Mouse (Mus musculus) erythroblast, embryonic 14.5 days (primary cell): ENCODE results near the gene Jagn1. TPM values are rescaled to one million over a fixed set of nuclear protein-coding genes. Genes with fewer than 3 reads are reported as not detected.

ENCODE experiments used
- H3K27me3 ChIP-seq: 2 replicates; pipeline ENCODE4 v1.6.1; 2012; ENCODE audit warnings: inconsistent platforms; ENCODE audit not compliant: control insufficient read depth
- H3K36me3 ChIP-seq: 2 replicates; pipeline ENCODE4 v1.6.1; 2012; ENCODE audit warnings: mild to moderate bottlenecking, inconsistent platforms; ENCODE audit not compliant: control insufficient read depth
- H3K4me1 ChIP-seq: 2 replicates; pipeline ENCODE4 v1.6.1; 2012; ENCODE audit warnings: inconsistent platforms; ENCODE audit not compliant: control insufficient read depth
- H3K4me3 ChIP-seq: replicated peaks from 2 replicates; pipeline ENCODE3; 2012; ENCODE audit warnings: moderate library complexity, mild to moderate bottlenecking, inconsistent platforms
- H3K9me3 ChIP-seq: 2 replicates; pipeline ENCODE4 v1.6.1; 2012; ENCODE audit warnings: low read length, inconsistent platforms, mixed read lengths; ENCODE audit not compliant: control insufficient read depth
- GATA1 ChIP-seq: IDR thresholded peaks from 2 replicates; pipeline ENCODE4 v1.6.1; 2012; ENCODE audit warnings: low read length, inconsistent platforms, mixed read lengths
- TAL1 ChIP-seq: IDR thresholded peaks from 3 replicates; pipeline ENCODE4 v1.6.1; 2012; ENCODE audit warnings: low read length, inconsistent platforms, mixed read lengths
- polyA plus RNA-seq: library from polyadenylated mRNA; stranded (reverse); fragments of >175 nt; gene quantifications from 2 replicates; pipeline ENCODE4 v1.2.3, GENCODE M21; 2012

Jagn1 gene
- polyA plus RNA-seq, 1 experiment: 0.38 TPM

DNA sequence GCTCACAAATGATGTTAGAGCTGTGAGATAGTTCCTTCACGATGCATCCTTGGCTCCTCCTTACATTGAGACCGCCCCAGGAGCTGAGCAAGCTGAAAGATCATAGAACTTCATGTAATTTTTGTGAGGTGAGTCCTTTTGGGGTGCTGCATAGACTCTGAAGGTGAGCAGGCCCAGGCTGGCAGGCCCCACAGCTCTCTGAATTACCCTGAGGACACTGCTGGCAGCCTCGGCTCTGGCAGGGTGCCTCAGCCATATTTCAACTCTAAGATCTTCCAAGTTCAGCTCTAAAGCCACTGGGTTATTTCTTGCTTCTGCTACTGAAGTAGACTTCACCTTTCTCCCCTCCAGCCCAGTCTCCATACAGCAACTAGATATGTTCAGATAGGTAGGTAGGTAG is 1.7 kb upstream of the Jagn1 start:
- peaks cover 2% of the 10 kb centered on the region; the same call in 1 of the 2 replicates for H3K36me3 ChIP-seq
- H3K27me3 ChIP-seq: no peaks in the 10 kb centered on the region
- no peaks in the 10 kb centered on the region for H3K9me3 ChIP-seq
- peaks cover 19% of the 10 kb centered on the region for H3K4me1 ChIP-seq
- H3K4me3 ChIP-seq: no peak overlapping the region
- TF ChIP-seq GATA1 (no peak), TAL1 (no peak)

GRCm38 (mm10) chr6:113441147-113441680 is 1.2 kb upstream of the Jagn1 start:
- TF ChIP-seq TAL1 (no peak), GATA1 (no peak)
- Histone ChIP-seq H3K27me3 (no peaks in the 10 kb centered on the region), H3K36me3 (peaks cover 4% of the 10 kb centered on the region), H3K9me3 (no peaks in the 10 kb centered on the region), H3K4me3 (no peak overlapping the region), H3K4me1 (peaks cover 19% of the 10 kb centered on the region)

GRCm38 (mm10) chr6:113442087-113442441 is 305 bp upstream of the Jagn1 start:
- no peaks in the 10 kb centered on the region for H3K9me3 ChIP-seq
- no peak for TF ChIP-seq GATA1
- TF ChIP-seq TAL1: no peak
- H3K4me3 ChIP-seq: peak overlapping the region; percentile 74
- H3K36me3 ChIP-seq: peaks cover 12% of the 10 kb centered on the region
- H3K27me3 ChIP-seq: no peaks in the 10 kb centered on the region
- H3K4me1 ChIP-seq: peaks cover 19% of the 10 kb centered on the region

DNA sequence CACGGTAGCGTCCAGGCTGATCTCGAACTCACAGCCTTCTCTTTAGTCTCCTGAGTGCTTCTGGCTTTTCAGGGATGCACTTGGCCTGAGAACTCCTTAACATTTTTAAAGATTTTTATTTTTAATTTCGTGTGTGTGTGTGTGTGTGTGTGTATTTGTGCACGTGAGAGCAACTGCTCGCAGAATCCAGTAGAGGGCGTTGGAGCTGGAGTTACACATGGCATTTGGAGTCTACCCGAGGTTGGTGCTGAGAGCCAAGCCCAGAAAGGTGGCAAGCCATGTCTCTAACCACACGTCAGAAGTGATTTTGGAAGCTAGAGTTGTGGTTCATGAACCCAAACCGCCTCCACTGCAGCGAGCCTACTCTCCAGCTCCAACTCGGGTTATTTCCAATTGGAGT is 722 bp downstream of the Jagn1 start:
- Histone ChIP-seq H3K36me3 (peaks cover 22% of the 10 kb centered on the region), H3K4me1 (peaks cover 19% of the 10 kb centered on the region), H3K9me3 (no peaks in the 10 kb centered on the region), H3K27me3 (no peaks in the 10 kb centered on the region), H3K4me3 (peak overlapping the region; percentile 74)
- no peak for TF ChIP-seq GATA1
- no peak for TF ChIP-seq TAL1

- Histone ChIP-seq H3K4me1 (peaks cover 19% of the 10 kb centered on the region), H3K36me3 (peaks cover 30% of the 10 kb centered on the region), H3K9me3 (no peaks in the 10 kb centered on the region), H3K27me3 (no peaks in the 10 kb centered on the region), H3K4me3 (no peak overlapping the region)
- TF ChIP-seq TAL1: no peak
- TF ChIP-seq GATA1: no peak
Measured at GRCm38 (mm10) chr6:113444207-113444965, 2.0 kb downstream of the Jagn1 start.

GRCm38 (mm10) chr6:113447639-113448038 is 5.3 kb downstream of the Jagn1 start:
- peaks cover 30% of the 10 kb centered on the region for H3K36me3 ChIP-seq
- H3K4me3 ChIP-seq: no peak overlapping the region
- no peaks in the 10 kb centered on the region for H3K9me3 ChIP-seq
- no peaks in the 10 kb centered on the region for H3K27me3 ChIP-seq
- TF ChIP-seq GATA1 (no peak), TAL1 (no peak)
- peaks cover 11% of the 10 kb centered on the region for H3K4me1 ChIP-seq

DNA sequence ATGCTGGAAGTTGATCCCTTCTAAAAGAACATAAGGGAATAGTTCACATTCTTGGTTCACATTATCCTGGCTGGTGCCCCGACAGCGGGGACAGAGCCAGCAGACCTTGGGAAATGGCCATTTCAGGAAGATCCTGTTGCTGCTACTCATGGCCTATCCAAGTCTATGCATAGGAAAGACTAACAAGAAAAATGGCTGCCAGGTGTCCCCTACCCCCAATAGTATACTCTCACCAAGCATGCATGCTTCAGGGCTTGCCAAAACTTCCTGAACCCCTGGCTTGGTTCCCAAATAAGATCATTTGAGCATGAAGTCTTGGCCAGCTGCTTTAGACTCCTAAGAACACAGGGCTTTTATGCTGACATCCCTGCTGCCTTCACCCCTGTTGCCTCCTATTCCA is 9.5 kb downstream of the Jagn1 start:
- TF ChIP-seq TAL1: no peak
- TF ChIP-seq GATA1: no peak
- H3K4me1 ChIP-seq: no peaks in the 10 kb centered on the region
- no peaks in the 10 kb centered on the region for H3K27me3 ChIP-seq
- H3K4me3 ChIP-seq: no peak overlapping the region
- no peaks in the 10 kb centered on the region for H3K9me3 ChIP-seq
- peaks cover 20% of the 10 kb centered on the region for H3K36me3 ChIP-seq

GRCm38 (mm10) chr6:113455007-113455406 is 12.6 kb downstream of the Jagn1 start:
- H3K9me3 ChIP-seq: no peaks in the 10 kb centered on the region
- TF ChIP-seq TAL1: no peak
- TF ChIP-seq GATA1: no peak
- no peaks in the 10 kb centered on the region; the same call in 1 of the 2 replicates for H3K27me3 ChIP-seq
- no peaks in the 10 kb centered on the region for H3K36me3 ChIP-seq
- no peaks in the 10 kb centered on the region for H3K4me1 ChIP-seq
- no peak overlapping the region for H3K4me3 ChIP-seq

DNA sequence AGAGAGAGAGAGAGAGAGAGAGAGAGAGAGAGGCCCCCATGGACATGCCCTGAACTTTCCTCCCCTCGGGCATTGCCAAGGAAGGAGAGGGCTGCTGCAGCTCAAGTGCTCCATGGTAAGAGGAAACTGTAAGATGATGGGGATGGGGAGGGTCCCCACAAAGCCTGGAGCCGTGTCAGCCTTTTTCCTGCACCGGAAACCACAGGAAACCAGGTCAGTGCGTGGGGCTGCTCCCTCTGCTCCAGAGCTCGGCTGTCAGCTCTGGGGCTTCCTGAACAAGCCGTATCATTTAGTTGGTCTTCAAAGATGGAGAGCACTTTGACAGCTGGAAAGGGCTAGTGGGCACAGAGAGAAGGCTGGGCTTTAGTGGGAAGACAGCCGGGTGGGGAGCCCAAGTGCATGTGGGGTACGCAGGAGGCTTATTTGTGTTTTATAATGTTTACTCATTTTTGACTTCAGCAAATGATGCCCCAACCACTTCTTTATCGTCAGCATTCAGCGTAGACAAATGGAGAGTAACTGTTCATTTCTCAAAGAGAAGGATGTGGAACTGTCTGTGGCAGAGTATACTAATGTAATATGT is 15.7 kb downstream of the Jagn1 start, which contains the start of gene Il17re:
TSS of gene Il17re (plus strand) at position 533 of the 583 bp plus-strand sequence.
- no peak for TF ChIP-seq TAL1
- no peak for TF ChIP-seq GATA1
- no peaks in the 10 kb centered on the region for H3K4me1 ChIP-seq
- no peak within 1 kb of the TSS for H3K4me3 ChIP-seq
- no peaks in the 10 kb centered on the region for H3K36me3 ChIP-seq
- no peaks in the 10 kb centered on the region; the same call in 1 of the 2 replicates for H3K27me3 ChIP-seq
- no peaks in the 10 kb centered on the region for H3K9me3 ChIP-seq
